Mouse (Mus musculus) layer of hippocampus, adult 18-20 months (tissue): ENCODE measurements around the gene Rce1. TPM values are rescaled to one million over a fixed set of nuclear protein-coding genes. Genes with fewer than 3 reads are reported as not detected.

Experiments
- DNase-seq, 2 experiments: peaks; one replicate each; pipeline ENCODE4 v3.0.0; 2022; ENCODE audit warnings: low spot score in 2 of 2
- long read RNA-seq: library from polyadenylated mRNA; stranded (forward); transcript quantifications from one replicate; pipeline ENCODE4 v2.0.0, GENCODE M21; 2021
- total RNA-seq, 2 experiments: library from RNA; stranded (reverse); gene quantifications; 2 replicates each; pipeline ENCODE4 v1.2.3; 2021

Gene Rce1
- total RNA-seq = 10 to 100 TPM; 23.1 to 28.3 TPM
- long read RNA-seq, transcript Rce1-201 (8 exons, 1,425 nt) = major isoform, 9 of 24 reads
- long read RNA-seq, partial matches to known transcripts = 0 of 24 reads
- long read RNA-seq, other reads (novel, unspliced or antisense) = 12 of 24 reads

GRCm38 (mm10) chr19:4625179-4625828 is at the start of gene Rce1:
Gene Rce1 (minus strand): TSS chr19:4625641.
- peak; percentile 88 to 93 for DNase-seq

DNA sequence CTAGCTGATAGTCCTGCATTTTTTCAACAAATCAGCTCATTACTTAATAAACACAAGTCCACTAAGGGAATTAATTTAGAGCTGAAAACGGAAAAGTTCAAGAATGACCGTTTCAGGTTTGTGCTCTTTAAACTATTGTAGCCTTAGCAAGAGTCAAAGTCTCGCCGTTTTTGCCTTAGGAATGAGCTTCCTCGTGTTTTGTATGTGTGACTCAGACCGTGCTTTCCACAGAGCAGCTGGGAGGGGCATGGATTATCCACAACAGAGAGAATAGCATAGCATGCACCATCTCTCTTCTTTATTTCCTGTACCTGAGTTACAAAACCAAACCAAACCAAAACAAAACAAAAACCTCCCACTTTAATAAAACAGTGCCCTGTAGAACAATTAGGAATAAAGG is 47.0 kb upstream of the Rce1 start:
- DNase-seq = no peak

DNA sequence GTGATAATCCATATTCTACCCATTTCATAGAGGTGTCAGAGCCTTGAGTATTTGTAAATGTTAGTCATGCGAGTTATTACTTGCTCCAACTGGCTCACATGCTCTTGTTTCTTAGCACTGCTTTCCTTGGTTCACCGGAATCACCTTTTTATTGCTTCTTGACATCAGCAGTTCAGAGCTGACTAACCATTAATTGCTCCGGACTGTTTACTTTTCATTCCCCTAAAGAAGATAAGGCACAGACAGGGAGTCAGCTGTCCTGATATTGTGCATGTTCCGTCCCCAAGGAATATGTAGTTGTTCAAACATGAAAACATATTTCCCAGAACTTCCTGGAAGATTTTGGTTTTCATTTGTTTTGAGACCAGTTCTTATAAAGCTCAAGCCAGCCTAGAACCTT is 45.3 kb upstream of the Rce1 start:
- no peak for DNase-seq

DNA sequence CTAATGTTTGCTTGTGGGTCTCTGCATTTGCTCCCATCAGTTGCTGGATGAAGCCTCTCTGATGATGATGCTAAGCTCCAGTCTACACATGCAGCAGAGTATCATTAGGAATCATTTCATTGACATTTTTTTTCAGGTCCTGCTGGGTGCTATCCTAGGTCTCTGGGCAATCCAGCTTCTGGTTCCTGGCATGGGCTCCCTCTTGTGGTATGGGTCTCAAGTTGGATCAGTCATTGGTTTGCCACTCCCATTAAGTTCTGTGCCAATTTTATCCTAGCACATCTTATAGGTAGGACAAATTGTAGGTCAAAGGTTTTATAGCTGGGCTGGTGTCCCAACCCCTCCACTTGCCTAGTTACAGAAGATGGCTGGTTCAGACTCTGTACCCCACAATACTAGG is 41.4 kb upstream of the Rce1 start:
- DNase-seq = no peak

DNA sequence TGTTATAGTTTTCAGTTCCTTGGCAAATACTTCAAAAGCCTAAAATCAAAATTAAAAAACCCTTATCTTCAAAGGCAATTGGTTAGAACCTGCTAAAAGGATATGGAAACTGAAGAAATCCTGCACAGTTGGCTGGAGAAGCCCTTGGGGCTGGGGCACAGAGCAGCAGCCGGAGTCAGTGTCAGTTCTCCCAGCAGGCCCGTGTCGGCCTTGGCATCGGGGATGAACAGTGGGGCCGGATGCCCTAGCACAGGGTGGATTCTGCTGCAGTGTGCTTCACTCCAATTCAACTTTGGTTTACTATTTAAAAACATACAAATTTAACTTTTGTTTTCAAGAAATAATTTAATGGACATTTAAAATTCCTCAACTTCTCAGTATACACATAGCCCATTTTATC is 32.7 kb upstream of the Rce1 start:
- DNase-seq = no peak

GRCm38 (mm10) chr19:4646917-4647492 is 21.6 kb upstream of the Rce1 start:
- DNase-seq = peak; percentile 41 to 67

DNA sequence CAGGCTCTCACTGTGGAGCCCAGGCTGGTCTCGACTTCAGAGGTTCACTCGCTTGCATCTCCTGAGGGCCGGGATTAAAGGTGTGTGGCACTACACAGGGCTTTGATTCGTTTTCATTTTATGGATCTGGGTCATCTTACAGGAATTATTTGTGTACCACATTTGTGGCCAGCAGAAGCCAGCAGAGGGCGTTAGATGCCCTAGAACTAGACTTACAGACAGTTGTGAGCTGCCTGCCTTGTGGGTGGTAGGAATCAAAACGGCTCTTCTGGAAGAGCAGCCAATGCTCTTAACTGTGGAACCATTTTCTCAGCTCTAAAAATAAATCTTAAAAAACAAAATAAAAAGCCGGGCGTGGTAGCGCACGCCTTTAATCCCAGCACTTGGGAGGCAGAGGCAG is 18.8 kb upstream of the Rce1 start:
- peak; percentile 59 to 93 for DNase-seq

- DNase-seq = no peak
These were observed 10.5 kb upstream of the Rce1 start for GRCm38 (mm10) chr19:4635986-4636385.

GRCm38 (mm10) chr19:4628819-4629218 is 3.4 kb upstream of the Rce1 start:
- DNase-seq = peak in 1 of 2 experiments; percentile 83

DNA sequence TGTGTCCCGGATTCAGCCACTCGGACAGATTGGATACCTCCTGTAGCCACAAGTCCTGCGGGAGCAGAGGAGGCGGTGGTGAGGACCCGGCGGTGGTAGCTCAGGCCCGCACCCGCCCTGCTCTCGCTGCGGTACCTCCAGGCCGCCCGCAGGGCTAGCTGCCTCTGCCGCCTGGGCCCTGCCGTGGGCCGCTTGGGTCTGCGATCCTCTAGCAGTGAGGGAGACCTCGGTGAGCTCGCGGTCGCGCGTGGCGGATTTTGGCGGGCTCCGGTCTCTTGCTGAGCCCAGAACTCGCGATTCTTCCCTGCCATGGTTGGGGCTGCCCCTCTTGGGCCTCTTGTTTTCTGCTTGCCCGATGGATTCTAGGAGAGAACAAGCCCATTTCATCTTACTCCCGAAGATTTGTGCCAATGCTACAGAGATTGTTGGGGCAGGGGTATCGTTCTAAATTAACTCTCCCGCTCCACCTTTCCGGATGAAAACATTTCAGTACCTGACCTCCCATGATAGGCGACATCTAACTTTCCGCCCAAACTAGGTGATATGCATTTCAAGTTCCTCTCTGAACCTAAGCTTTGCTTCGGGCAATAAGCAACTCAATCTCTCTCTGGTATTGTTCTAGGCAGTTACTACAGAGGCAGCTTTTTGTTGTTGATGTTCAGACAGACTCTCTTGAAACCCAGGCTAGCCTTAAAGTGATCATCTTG is 541 bp upstream of the Rce1 start:
- no peak for DNase-seq

DNA sequence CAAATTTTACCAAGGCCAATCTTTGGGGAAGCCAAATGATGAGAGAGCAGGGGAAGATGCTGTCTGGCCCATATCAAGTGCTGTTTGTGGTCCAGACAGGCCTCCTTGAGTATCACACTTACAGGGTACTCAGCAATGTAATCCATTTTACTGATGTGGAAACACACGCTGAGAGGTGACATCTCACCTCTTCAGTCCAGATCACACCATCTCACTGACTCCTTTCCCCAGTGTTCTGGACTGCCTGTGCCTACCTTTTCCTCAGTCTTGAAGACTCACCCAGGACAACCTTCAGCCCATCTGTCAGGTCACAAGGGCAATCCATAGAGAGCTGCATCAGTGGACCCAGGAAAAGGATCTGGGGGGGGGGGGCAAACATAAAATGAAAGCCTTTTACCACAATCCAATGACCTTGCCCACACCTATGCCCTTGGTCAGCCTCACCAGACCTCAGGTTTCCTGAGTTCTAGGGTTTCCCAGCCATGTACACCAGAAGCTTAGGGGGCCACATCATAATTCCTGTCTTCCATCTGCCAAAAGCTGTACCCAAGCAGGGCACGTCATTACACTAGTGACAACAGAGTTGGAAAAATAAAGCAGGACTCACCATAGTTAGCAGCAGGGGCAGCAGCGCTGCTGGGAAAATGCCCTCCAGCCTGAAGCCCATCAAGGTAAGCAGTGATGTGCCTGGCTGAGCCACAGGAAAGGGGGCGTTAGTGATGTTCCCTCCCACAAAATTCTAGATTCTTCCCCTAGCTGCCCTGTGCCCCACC is 849 bp downstream of the Rce1 start:
- DNase-seq = peak in 1 of 2 experiments; percentile 44

DNA sequence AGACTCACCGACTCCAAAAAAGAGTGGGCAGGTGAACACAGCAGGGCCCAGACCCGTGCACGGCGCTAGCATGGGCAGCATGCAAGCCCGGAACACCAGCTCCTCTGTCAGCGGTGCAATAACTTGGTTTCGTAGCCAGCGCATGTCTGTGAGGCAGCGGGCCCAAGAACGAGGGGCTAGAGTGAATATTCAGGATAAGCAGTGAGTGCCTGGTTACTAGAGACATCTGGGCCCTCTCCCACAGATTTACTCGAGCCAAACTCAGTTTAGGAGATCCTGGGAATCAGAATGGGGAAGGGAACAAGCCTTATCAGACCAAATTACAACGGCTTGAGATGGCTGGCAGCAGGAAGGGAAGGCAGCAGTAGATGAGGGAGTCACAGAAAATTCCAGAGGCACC is 1.4 kb downstream of the Rce1 start:
- no peak for DNase-seq

- no peak for DNase-seq
These were observed 2.0 kb downstream of the Rce1 start for GRCm38 (mm10) chr19:4623419-4623818.

GRCm38 (mm10) chr19:4622780-4623179 is 2.7 kb downstream of the Rce1 start:
- no peak for DNase-seq

DNA sequence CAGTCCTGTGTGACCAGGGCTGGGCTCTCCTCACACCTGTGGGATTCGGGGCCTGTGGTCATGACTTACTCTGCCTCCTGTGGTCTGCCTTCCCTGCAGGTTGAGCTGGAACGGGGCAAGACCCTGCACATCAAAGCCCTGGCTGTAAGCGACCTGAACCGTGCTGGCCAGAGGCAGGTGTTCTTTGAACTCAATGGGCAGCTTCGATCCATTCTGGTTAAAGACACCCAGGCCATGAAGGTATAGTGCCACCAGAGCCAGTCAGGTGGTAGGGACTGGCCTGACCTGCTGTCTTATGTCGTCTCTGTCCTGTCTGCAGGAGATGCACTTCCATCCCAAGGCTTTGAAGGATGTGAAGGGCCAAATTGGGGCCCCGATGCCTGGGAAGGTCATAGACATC is 4.7 kb downstream of the Rce1 start:
- DNase-seq = no peak

DNA sequence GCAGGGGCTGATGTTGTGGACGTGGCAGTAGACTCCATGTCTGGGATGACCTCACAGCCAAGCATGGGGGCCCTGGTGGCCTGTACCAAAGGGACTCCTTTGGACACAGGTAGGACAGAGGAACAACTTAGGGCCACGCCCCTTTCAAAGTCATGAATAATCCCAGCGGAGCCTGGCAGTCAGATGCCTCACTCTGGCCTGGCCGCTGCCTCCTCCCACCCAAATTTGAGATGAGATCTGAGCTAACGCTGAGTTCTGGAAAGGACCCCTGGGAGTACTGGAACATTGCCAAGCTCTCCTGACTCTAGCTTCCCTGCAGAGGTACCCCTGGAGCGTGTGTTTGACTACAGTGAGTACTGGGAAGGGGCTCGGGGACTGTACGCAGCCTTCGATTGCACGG is 6.0 kb downstream of the Rce1 start:
- DNase-seq = no peak

DNA sequence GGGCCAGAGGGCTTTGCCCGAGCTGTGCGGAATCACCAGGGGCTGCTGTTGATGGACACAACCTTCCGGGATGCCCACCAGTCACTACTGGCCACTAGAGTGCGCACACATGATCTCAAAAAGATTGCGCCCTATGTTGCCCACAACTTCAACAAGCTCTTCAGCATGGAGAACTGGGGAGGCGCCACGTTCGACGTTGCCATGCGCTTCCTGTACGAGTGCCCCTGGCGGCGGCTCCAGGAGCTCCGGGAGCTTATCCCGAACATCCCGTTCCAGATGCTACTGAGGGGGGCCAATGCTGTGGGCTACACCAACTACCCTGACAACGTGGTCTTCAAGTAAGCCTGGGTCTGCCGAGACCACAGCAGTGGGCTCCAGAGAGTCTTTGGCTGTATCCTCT is 7.3 kb downstream of the Rce1 start:
- DNase-seq = no peak

DNA sequence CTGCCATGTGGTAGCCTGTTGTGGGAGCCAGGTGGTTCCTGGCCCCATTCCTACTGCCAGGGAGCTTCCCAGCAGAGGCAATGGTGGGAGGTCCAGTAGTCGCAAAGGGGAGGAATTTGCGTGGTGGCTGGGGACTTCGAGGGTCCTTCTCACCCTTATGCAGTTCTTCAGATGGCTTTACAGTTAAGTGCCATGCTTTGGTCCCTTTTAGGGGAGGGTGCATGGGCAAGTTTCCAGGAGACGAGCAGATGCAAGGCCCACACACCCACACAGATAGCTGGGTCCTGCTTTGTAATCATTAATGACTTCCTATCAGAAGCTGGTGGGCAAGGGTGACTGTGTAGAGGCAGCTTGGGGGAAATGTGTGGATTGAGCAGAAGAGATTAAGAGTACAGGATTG is 8.9 kb downstream of the Rce1 start:
- DNase-seq = no peak

DNA sequence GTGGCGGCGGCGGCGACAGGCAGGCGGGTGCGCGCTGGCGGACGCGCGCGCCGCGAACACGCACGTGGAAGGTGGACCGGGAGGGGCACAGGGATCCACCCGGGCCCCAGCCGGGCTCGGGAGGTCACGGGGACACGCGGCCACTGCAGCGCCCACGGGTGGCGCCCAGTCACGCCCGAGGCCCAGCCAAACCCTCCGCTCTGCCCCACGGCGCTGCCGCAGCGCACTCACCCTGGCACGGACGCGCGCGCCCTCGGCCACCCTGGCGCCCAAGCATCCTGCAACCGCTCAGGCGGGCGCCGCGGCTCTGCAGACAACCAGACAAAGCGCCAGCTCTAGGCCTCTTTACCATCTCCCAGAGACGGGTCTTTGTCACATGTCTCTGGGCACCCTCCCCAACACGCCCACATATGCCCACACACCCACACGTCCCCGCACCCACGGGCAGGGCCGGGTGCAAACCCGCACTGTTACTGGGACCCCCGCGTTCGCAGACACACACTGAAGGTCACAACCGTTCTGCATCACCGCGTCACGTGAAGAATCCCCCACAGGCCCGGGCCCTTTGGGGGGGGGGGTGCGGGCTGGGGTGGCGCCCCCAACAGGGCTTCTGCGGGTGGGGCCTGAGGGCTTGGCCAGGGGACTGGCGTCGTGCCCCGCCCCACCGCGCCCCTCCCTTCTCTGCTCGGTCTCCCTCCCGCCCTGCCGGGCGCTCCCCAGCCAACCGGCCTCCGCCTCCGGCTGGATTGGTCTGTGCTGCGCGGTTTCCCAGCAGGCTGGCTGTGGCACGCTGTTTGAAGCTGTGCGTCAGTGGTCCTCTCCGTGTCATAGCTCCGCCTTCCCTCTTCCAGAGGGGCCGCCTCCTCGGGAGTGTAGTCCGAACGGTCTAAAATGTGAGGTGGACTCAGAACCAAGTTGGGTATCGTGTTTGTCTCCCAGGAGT is 10.0 kb downstream of the Rce1 start, which contains the start of gene Lrfn4:
TSS of gene Lrfn4 (minus strand) at position 517 of the 943 bp plus-strand sequence.
- DNase-seq = peak; percentile 89
